Mouse (Mus musculus): ENCODE results near the gene Bcl2l12. TPM values are rescaled to one million over a fixed set of nuclear protein-coding genes. Genes with fewer than 3 reads are reported as not detected.
A peak's percentile ranks its signal among the peaks of the same experiment; 100 is the strongest.

Gene Bcl2l12
- polyA plus RNA-seq, 1 experiment: 34.8 TPM

DNA sequence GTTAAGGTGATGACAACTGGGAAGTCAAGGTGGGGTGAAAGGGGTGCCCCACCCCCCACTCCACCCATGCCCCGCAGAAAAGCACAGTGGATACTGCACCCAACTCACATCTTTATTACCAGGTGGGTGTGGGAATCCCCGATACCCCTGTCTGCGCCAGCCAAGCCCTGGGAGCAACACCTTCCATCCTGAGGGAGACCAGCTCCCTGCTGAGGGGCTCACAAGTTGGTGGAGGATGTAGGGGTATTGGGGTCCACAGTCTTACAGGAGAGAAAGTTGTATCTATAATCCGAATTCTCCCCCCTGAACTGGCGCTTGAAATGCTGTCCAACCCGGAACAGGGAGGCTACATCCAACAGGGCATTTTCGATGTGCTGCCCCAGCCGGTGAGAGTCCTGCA, 39.2 kb downstream of the Bcl2l12 start:
- no peak for DNase-seq (ENCODE audit: low spot score)

GRCm38 (mm10) chr7:44958208-44958607, 40.3 kb downstream of the Bcl2l12 start:
- DNase-seq (ENCODE audit: low spot score): no peak

DNA sequence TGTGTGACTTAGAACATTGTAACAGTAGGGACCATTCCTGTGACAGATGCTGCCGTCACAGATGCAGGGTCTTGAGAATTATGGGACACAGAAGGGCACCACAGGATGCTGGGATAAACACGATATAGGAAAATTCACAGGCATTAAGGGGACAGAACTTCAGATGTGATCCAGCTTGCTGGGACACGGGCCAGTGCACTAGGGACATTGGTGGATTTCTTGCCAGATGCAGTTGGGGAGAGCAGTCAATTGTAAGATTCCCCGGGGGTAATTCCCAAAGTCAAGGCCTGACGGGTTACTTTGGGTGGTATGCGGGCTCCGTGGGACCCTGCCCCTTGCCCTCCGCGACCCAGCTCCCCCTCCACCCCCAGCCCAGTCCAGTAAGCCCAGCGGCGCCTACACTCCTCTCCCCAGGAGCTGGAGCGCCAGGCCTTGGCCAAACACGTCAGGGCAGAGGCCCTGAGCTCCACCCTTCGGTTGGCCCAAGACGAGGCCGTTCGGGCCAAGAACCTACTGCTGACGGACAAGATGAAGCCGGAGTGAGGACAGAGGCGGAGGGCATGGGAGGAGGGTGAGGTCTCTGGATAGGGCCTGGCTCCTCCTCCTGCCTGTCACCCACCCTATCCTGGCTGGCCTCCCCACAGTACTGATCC, 41.2 kb downstream of the Bcl2l12 start:
- DNase-seq (ENCODE audit: low spot score): peak; percentile 34

DNA sequence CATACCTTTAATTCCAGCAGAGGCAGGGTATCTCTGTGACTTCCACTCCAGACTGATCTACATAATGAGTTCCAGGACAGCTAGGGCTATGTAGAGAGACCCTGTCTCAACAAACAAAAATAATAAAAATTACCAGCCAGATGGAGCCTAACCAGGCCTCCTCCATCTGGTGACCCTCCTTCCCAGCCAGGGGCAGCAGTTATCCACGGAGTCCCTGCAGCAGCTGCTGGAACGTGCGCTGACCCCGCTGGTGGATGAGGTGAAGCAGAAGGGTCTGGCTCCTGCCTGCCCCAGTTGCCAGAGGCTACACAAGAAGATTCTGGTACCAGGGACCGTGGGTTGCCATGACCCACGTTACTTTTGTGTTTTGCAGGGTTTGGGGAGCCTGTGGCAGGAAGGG, 42.2 kb downstream of the Bcl2l12 start:
- no peak for DNase-seq (ENCODE audit: low spot score)

DNA sequence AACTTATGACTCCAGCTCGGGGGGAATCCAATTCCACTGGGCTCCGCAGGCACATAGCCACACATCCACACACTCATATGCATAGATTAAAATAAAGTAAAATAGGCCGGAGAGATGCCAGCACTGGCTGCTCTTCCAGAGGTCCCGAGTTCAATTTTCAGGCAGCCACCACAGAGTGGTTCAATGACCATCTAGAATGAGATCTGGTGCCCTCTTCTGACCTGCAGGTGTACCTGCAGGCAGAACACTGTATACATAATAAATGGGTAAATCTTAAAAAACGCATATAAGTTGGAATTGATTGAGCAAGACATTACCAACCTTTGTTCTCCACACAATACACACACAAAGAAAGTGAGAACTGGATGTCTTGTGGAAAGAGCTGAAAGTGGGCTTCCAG, 42.9 kb downstream of the Bcl2l12 start:
- no peak for DNase-seq (ENCODE audit: low spot score)

DNA sequence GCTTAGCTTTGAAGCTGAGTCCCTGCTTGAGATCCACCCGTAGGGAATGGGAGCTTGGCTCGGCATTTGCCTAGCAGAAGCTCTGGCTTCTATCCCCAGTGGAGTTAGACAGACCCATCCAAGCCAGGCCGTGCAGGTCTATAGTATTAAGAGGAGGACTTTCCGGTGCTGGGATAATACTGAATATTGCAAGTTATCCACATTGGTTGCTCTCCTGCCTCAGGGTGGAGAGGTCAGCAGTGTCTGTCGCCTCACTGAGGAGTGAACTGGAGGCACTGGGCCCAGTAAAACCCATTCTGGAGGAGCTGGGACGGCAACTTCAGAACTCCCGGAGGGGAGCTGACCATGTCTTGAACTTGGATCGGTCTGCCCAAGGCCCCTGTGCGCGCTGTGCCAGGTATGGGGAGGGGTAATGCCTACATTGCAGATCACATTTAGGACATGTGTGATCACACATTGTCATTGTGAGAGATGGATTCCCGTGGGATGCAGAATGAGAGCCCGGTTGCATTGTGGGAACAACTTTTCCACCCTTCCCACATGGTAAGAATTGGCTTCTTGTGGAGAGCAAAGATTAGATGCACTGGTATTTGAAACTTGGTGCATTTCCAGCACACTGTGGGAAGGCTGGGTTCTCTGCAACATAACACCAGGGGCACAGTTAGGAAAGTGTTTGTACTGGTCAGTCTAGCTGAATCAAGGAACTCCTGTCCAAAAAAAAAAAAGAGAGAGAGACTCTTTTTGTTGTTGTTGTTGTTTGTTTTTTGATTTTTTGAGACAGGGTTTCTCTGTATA, 44.2 kb downstream of the Bcl2l12 start:
- no peak for DNase-seq (ENCODE audit: low spot score)

- DNase-seq (ENCODE audit: low spot score): no peak
Measured at GRCm38 (mm10) chr7:44953561-44953960, 45.0 kb downstream of the Bcl2l12 start.

DNA sequence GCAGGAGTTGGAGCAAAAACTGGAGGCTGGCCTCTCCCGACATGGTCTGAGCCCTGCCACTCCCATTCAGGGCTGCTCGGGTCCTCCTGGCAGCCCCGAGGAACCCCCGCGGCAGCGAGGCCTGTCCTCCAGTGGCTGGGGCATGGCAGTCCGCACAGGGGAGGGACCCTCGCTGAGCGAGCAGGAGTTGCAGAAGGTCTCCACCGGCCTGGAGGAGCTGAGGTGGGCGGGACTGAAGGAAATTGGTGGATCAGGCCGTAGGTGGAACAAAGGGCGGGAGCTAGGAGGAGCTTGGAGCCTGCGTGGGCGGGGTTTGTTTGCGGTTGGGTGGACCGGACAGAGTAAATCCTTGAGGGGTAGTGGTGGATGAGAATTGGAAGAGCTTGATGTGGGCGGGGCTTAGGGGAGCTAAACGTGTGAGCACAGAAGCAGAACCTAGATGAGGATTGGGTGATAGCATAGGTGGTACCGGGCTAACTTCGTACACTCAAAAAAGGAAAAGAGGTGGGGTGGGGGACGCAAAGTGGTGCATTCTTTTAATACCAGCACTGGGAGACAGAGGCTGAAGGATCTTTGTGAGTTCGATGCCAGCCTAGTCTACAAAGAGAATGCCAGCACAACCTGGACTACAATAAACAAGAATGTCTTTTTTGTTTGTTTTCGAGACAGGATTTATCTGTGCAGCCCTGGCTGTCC, 45.8 kb downstream of the Bcl2l12 start:
- peak; percentile 70 for DNase-seq (ENCODE audit: low spot score)

GRCm38 (mm10) chr7:44951960-44952359, 46.6 kb downstream of the Bcl2l12 start:
- no peak for DNase-seq (ENCODE audit: low spot score)

DNA sequence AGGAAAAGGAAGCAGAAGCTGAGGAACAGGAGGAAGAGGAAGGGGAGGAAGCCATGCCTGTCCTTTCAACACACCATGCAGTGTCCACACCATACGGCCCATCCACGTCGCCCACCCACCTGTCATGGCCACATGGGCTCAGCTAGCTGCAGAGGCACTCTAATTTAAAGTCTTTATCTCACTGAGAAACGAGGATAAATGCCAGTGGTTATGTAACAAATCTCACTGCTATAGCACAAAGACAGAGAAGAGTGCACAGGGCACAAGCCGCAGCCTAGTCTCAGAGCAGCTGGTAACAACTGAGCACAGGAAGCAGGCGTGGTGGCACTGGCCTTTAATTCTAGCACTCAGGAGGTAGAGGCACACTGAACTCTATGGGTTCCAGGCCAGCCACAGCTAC, 48.6 kb downstream of the Bcl2l12 start:
- DNase-seq (ENCODE audit: low spot score): no peak

- DNase-seq (ENCODE audit: low spot score): no peak
Measured at GRCm38 (mm10) chr7:44942904-44943303, 55.6 kb downstream of the Bcl2l12 start, which contains the start of gene Tsks. TSS of gene Tsks (plus strand) at chr7:44943204.

Other genes starting within 250 kb of the Bcl2l12 start
- gene Zfp473, start 247.7 kb downstream of the Bcl2l12 start, polyA plus RNA-seq (2012; rRNA removed): 0.32 and 0.41 TPM in 2 replicates
- gene Nup62, start 182.6 kb downstream of the Bcl2l12 start, polyA plus RNA-seq (2012; rRNA removed): 30.5 and 34.7 TPM in 2 replicates
- gene Il4i1, start 182.3 kb downstream of the Bcl2l12 start, polyA plus RNA-seq (2012; rRNA removed): 1.7 and 2.5 TPM in 2 replicates
- 43.4 and 63.6 TPM in 2 replicates for gene Atf5, start 182.1 kb downstream of the Bcl2l12 start, polyA plus RNA-seq (2012; rRNA removed)
- gene Akt1s1, start 149.7 kb downstream of the Bcl2l12 start, polyA plus RNA-seq (2012; rRNA removed): 93.8 and 99.5 TPM in 2 replicates
- 67.3 and 68.9 TPM in 2 replicates for gene Tbc1d17, start 149.6 kb downstream of the Bcl2l12 start, polyA plus RNA-seq (2012; rRNA removed)
- gene Pnkp, start 141.6 kb downstream of the Bcl2l12 start, polyA plus RNA-seq (2012; rRNA removed): 23.4 and 24.1 TPM in 2 replicates
- gene Ptov1, start 128.9 kb downstream of the Bcl2l12 start, polyA plus RNA-seq (2012; rRNA removed): 176 and 195 TPM in 2 replicates
- 57.8 and 66.1 TPM in 2 replicates for gene Med25, start 106.0 kb downstream of the Bcl2l12 start, polyA plus RNA-seq (2012; rRNA removed)
- gene Fuz, start 102.6 kb downstream of the Bcl2l12 start, polyA plus RNA-seq (2012; rRNA removed): 47.7 and 53.9 TPM in 2 replicates
- gene Ap2a1, start 69.2 kb downstream of the Bcl2l12 start, polyA plus RNA-seq (2012; rRNA removed): 74.2 and 77.7 TPM in 2 replicates
- gene Tsks, start 55.5 kb downstream of the Bcl2l12 start, polyA plus RNA-seq (2012; rRNA removed): 0.03 and 0.08 TPM in 2 replicates
- 26.1 and 26.8 TPM in 2 replicates for gene Cpt1c, start 23.9 kb downstream of the Bcl2l12 start, polyA plus RNA-seq (2012; rRNA removed)
- gene Prmt1, start 12.1 kb downstream of the Bcl2l12 start, polyA plus RNA-seq (2012; rRNA removed): 183 and 244 TPM in 2 replicates
- gene Irf3, start 1.1 kb downstream of the Bcl2l12 start, polyA plus RNA-seq (2012; rRNA removed): 133 and 171 TPM in 2 replicates
- gene Scaf1, start 17.7 kb upstream of the Bcl2l12 start, polyA plus RNA-seq (2012; rRNA removed): 58.4 and 63.5 TPM in 2 replicates
- 383 and 414 TPM in 2 replicates for gene Rras, start 19.2 kb upstream of the Bcl2l12 start, polyA plus RNA-seq (2012; rRNA removed)
- gene Prr12, start 54.2 kb upstream of the Bcl2l12 start, polyA plus RNA-seq (2012; rRNA removed): 5.1 and 18.2 TPM in 2 replicates
- gene Nosip, start 63.7 kb upstream of the Bcl2l12 start, polyA plus RNA-seq (2012; rRNA removed): 59.9 and 69.6 TPM in 2 replicates
- 37.6 and 46.5 TPM in 2 replicates for gene Prrg2, start 64.0 kb upstream of the Bcl2l12 start, polyA plus RNA-seq (2012; rRNA removed)
- 277 and 317 TPM in 2 replicates for gene Rcn3, start 93.5 kb upstream of the Bcl2l12 start, polyA plus RNA-seq (2012; rRNA removed)
- 144 and 157 TPM in 2 replicates for gene Fcgrt, start 105.1 kb upstream of the Bcl2l12 start, polyA plus RNA-seq (2012; rRNA removed)
- gene Rps11, start 125.7 kb upstream of the Bcl2l12 start, polyA plus RNA-seq (2012; rRNA removed): 903 and 1,312 TPM in 2 replicates
- gene Rpl13a, start 130.0 kb upstream of the Bcl2l12 start, polyA plus RNA-seq (2012; rRNA removed): 3,442 and 3,633 TPM in 2 replicates
- gene Gm45713, start 137.5 kb upstream of the Bcl2l12 start, polyA plus RNA-seq (2012; rRNA removed): 0.28 and 0.44 TPM in 2 replicates
- 74.5 and 83.1 TPM in 2 replicates for gene Flt3l, start 137.7 kb upstream of the Bcl2l12 start, polyA plus RNA-seq (2012; rRNA removed)
- 48.3 and 58.3 TPM in 2 replicates for gene Pih1d1, start 155.6 kb upstream of the Bcl2l12 start, polyA plus RNA-seq (2012; rRNA removed)
- 27.7 and 30.9 TPM in 2 replicates for gene Aldh16a1, start 155.9 kb upstream of the Bcl2l12 start, polyA plus RNA-seq (2012; rRNA removed)
- 0.03 and 0.04 TPM in 2 replicates for gene Slc17a7, start 165.2 kb upstream of the Bcl2l12 start, polyA plus RNA-seq (2012; rRNA removed)
- 0.03 TPM in 1 of 2 replicates, not detected in the other for gene Gfy, start 180.9 kb upstream of the Bcl2l12 start, polyA plus RNA-seq (2012; rRNA removed)
- not detected in 2 replicates for gene Pth2, start 182.3 kb upstream of the Bcl2l12 start, polyA plus RNA-seq (2012; rRNA removed)
- gene Ccdc155, start 206.2 kb upstream of the Bcl2l12 start, polyA plus RNA-seq (2012; rRNA removed): 0.12 and 0.15 TPM in 2 replicates
- 5.1 and 7.5 TPM in 2 replicates for gene Dkkl1, start 213.4 kb upstream of the Bcl2l12 start, polyA plus RNA-seq (2012; rRNA removed)
- 29.1 and 29.2 TPM in 2 replicates for gene Tead2, start 217.0 kb upstream of the Bcl2l12 start, polyA plus RNA-seq (2012; rRNA removed)
- gene Cd37, start 240.4 kb upstream of the Bcl2l12 start, polyA plus RNA-seq (2012; rRNA removed): 12.3 and 15.1 TPM in 2 replicates
- gene Slc6a16, start 242.4 kb upstream of the Bcl2l12 start, polyA plus RNA-seq (2012; rRNA removed): not detected in 2 replicates

Data from urinary bladder, adult 2 months (tissue).